Mouse (Mus musculus) heart, postnatal 10 days (tissue): ENCODE data around the gene Cbl. TPM values are rescaled to one million over a fixed set of nuclear protein-coding genes. Genes with fewer than 3 reads are reported as not detected.
A peak's percentile ranks its signal among the peaks of the same experiment; 100 is the strongest.

Experiments used
- DNase-seq, 2 experiments: peaks; one replicate each; pipeline ENCODE4 v3.0.0; 2021
- intact Hi-C: fragments of 180-260 bp; cut with DNase I; formaldehyde crosslinking; loops from one replicate; pipeline ENCODE4 v1.15.1; 2025
- total RNA-seq, 2 experiments: library from RNA; stranded (reverse); gene quantifications; 2 replicates each; pipeline ENCODE4 v1.2.3; 2021

The Cbl gene
- total RNA-seq, 2 experiments from 2014 or later: 30.9 to 31.3 TPM

GRCm38 (mm10) chr9:44241418-44241817, 7.6 kb upstream of the Cbl start:
- DNase-seq: no peak
- intact Hi-C loops: no loop called here

GRCm38 (mm10) chr9:44240911-44241310, 7.1 kb upstream of the Cbl start:
- no peak for DNase-seq

GRCm38 (mm10) chr9:44240399-44240798, 6.5 kb upstream of the Cbl start, which contains the start of gene Ccdc153:
Gene Ccdc153 (plus strand): TSS chr9:44240676.
- intact Hi-C loops: no loop called here
- no peak for DNase-seq

More at GRCm38 (mm10) chr9:44240911-44241310, 7.1 kb upstream of the Cbl start:
- intact Hi-C loops: no loop called here

- peak; percentile 62 to 79 for DNase-seq
Observed at GRCm38 (mm10) chr9:44239447-44239846, 5.6 kb upstream of the Cbl start.

GRCm38 (mm10) chr9:44238501-44239190, 4.8 kb upstream of the Cbl start:
- DNase-seq: no peak
- intact Hi-C loops: loop anchor here (1.0 to 10.0 kb wide), 2 partner anchors 119 to 254 kb away; no protein-coding TSS in a partner anchor

More at GRCm38 (mm10) chr9:44239447-44239846, 5.6 kb upstream of the Cbl start:
- intact Hi-C loops: loop anchor here (1.0 to 10.0 kb wide), 2 partner anchors 118 to 255 kb away; no protein-coding TSS in a partner anchor

- intact Hi-C loops: loop anchor here (10.0 kb wide), 1 partner anchor 252 kb away; no protein-coding TSS in a partner anchor
- no peak for DNase-seq
Observed at GRCm38 (mm10) chr9:44237128-44237527, 3.3 kb upstream of the Cbl start.

- DNase-seq: no peak
- intact Hi-C loops: loop anchor here (10.0 kb wide), 1 partner anchor 252 kb away; no protein-coding TSS in a partner anchor
Observed at GRCm38 (mm10) chr9:44236601-44237000, 2.8 kb upstream of the Cbl start.

GRCm38 (mm10) chr9:44234479-44235427, 904 bp upstream of the Cbl start:
- DNase-seq: peak; percentile 61
- intact Hi-C loops: loop anchor here (10.0 kb wide), 1 partner anchor 250 kb away; no protein-coding TSS in a partner anchor

- peak in 1 of 2 experiments; percentile 53 for DNase-seq
- intact Hi-C loops: loop anchor here (1.0 to 10.0 kb wide), 3 partner anchors 60 to 248 kb away; no protein-coding TSS in a partner anchor
Observed at GRCm38 (mm10) chr9:44233021-44233801, 638 bp downstream of the Cbl start.

- no peak for DNase-seq
Observed at GRCm38 (mm10) chr9:44231609-44232008, 2.2 kb downstream of the Cbl start.

GRCm38 (mm10) chr9:44225993-44226392, 7.9 kb downstream of the Cbl start:
- no peak for DNase-seq
- intact Hi-C loops: no loop called here

More at GRCm38 (mm10) chr9:44231609-44232008, 2.2 kb downstream of the Cbl start:
- intact Hi-C loops: loop anchor here (2.0 to 10.0 kb wide), 2 partner anchors 59 to 247 kb away; no protein-coding TSS in a partner anchor

GRCm38 (mm10) chr9:44213538-44213937, 20.3 kb downstream of the Cbl start:
- DNase-seq: no peak
- intact Hi-C loops: no loop called here

GRCm38 (mm10) chr9:44212406-44212805, 21.4 kb downstream of the Cbl start:
- intact Hi-C loops: no loop called here

GRCm38 (mm10) chr9:44209416-44209815, 24.4 kb downstream of the Cbl start:
- no peak for DNase-seq
- intact Hi-C loops: no loop called here

More at GRCm38 (mm10) chr9:44212406-44212805, 21.4 kb downstream of the Cbl start:
- no peak for DNase-seq

GRCm38 (mm10) chr9:44207840-44208239, 26.0 kb downstream of the Cbl start:
- no peak for DNase-seq
- intact Hi-C loops: no loop called here

GRCm38 (mm10) chr9:44200458-44200857, 33.4 kb downstream of the Cbl start:
- intact Hi-C loops: no loop called here
- no peak for DNase-seq

GRCm38 (mm10) chr9:44199580-44199979, 34.3 kb downstream of the Cbl start:
- intact Hi-C loops: no loop called here
- DNase-seq: no peak

GRCm38 (mm10) chr9:44199166-44199565, 34.7 kb downstream of the Cbl start:
- DNase-seq: no peak
- intact Hi-C loops: no loop called here

GRCm38 (mm10) chr9:44196354-44196753, 37.5 kb downstream of the Cbl start:
- no peak for DNase-seq
- intact Hi-C loops: no loop called here

- no peak for DNase-seq
- intact Hi-C loops: no loop called here
Observed at GRCm38 (mm10) chr9:44194000-44194399, 39.8 kb downstream of the Cbl start.
